Mouse (Mus musculus) layer of hippocampus, adult 8-10 months (tissue): ENCODE results near the gene Bpifb3. TPM values are rescaled to one million over a fixed set of nuclear protein-coding genes. Genes with fewer than 3 reads are reported as not detected.

Source experiments
- DNase-seq, 2 experiments: peaks; one replicate each; pipeline ENCODE4 v3.0.0; 2022; ENCODE audit warnings: low spot score in 2 of 2
- total RNA-seq, 4 experiments: library from RNA; stranded (reverse); gene quantifications; 2 replicates each; pipeline ENCODE4 v1.2.4; 2022

Gene Bpifb3
- not detected for total RNA-seq

- no peak for DNase-seq
These were observed at the start of gene Bpifb3 for GRCm38 (mm10) chr2:153917930-153918329. Gene Bpifb3, plus strand, starts transcription at chr2:153918230.

- DNase-seq = no peak
These were observed 47.0 kb upstream of the Bpifb3 start, which contains the start of gene Sun5 for GRCm38 (mm10) chr2:153870984-153871383. Gene Sun5, minus strand, starts transcription at chr2:153871084.

GRCm38 (mm10) chr2:153874745-153875144 lies 43.3 kb upstream of the Bpifb3 start, which contains the start of gene Bpifb2:
Gene Bpifb2, plus strand, starts transcription at chr2:153875045.
- DNase-seq = no peak

GRCm38 (mm10) chr2:153899111-153899510 lies 18.9 kb upstream of the Bpifb3 start:
- DNase-seq = no peak

- no peak for DNase-seq
These were observed 17.9 kb upstream of the Bpifb3 start, which contains the start of gene Bpifb6 for GRCm38 (mm10) chr2:153900088-153900487. Gene Bpifb6, plus strand, starts transcription at chr2:153900388.

GRCm38 (mm10) chr2:153902726-153903125 lies 15.3 kb upstream of the Bpifb3 start:
- no peak for DNase-seq

- no peak for DNase-seq
These were observed 11.4 kb upstream of the Bpifb3 start for GRCm38 (mm10) chr2:153906626-153907025.

- DNase-seq = peak; percentile 14 to 29
These were observed 3.9 kb upstream of the Bpifb3 start for GRCm38 (mm10) chr2:153914151-153914550.

GRCm38 (mm10) chr2:153921246-153921645 lies 3.2 kb downstream of the Bpifb3 start:
- no peak for DNase-seq

GRCm38 (mm10) chr2:153929871-153930413 lies 11.9 kb downstream of the Bpifb3 start:
- peak in 1 of 2 experiments; percentile 24 for DNase-seq

- peak in 1 of 2 experiments; percentile 19 for DNase-seq
These were observed 13.1 kb downstream of the Bpifb3 start for GRCm38 (mm10) chr2:153931125-153931524.

- no peak for DNase-seq
These were observed 15.3 kb downstream of the Bpifb3 start for GRCm38 (mm10) chr2:153933311-153933710.

GRCm38 (mm10) chr2:153935348-153935747 lies 17.3 kb downstream of the Bpifb3 start:
- DNase-seq = no peak

- DNase-seq = no peak
These were observed 19.8 kb downstream of the Bpifb3 start, which contains the start of gene Bpifb4 for GRCm38 (mm10) chr2:153937843-153938242. Gene Bpifb4, plus strand, starts transcription at chr2:153938212.

- peak in 1 of 2 experiments; percentile 67 for DNase-seq
These were observed 25.5 kb downstream of the Bpifb3 start for GRCm38 (mm10) chr2:153943537-153943936.

GRCm38 (mm10) chr2:153944567-153944966 lies 26.5 kb downstream of the Bpifb3 start:
- DNase-seq = no peak

- peak in 1 of 2 experiments; percentile 82 for DNase-seq
These were observed 34.9 kb downstream of the Bpifb3 start for GRCm38 (mm10) chr2:153952897-153953296.

GRCm38 (mm10) chr2:153953836-153954235 lies 35.8 kb downstream of the Bpifb3 start:
- peak in 1 of 2 experiments; percentile 17 for DNase-seq

- DNase-seq = peak; percentile 19 to 21
These were observed 44.8 kb downstream of the Bpifb3 start for GRCm38 (mm10) chr2:153962821-153963331.

GRCm38 (mm10) chr2:153963334-153963733 lies 45.3 kb downstream of the Bpifb3 start:
- DNase-seq = no peak

GRCm38 (mm10) chr2:153970221-153970620 lies 52.2 kb downstream of the Bpifb3 start:
- peak; percentile 13 to 17 for DNase-seq

GRCm38 (mm10) chr2:153974582-153974981 lies 56.6 kb downstream of the Bpifb3 start, which contains the start of gene Bpifa6:
Gene Bpifa6, plus strand, starts transcription at chr2:153974945.
- DNase-seq = no peak
